Mouse (Mus musculus) spleen, adult 2 months (tissue): ENCODE measurements at regions not wholly inside any gene's neighbourhood (a gene's known extent, or its start where the extent isn't known, plus 50 kb on each side); places are given as distances from the start of the nearest gene placed in this dataset.

ENCODE experiments used
- DNase-seq, 2 experiments: peaks; one replicate each; pipeline versions ENCODE4 v3.0.0 to v3.0.0-alpha.2; 2012 to 2021; ENCODE audit warnings: low spot score in 2 of 2, low read depth in 1 of 2
- H3K27ac ChIP-seq: fragments of 200-500 bp; 2 replicates; pipeline ENCODE4 v1.5.1; 2012; ENCODE audit warnings: low read length, inconsistent platforms; ENCODE audit not compliant: insufficient read depth
- H3K27me3 ChIP-seq: fragments of 200-500 bp; 2 replicates; pipeline ENCODE4 v1.6.1; 2012; ENCODE audit warnings: mild to moderate bottlenecking, moderate library complexity, low read length, inconsistent platforms; ENCODE audit not compliant: control insufficient read depth, insufficient read depth
- H3K36me3 ChIP-seq: fragments of 200-500 bp; 2 replicates; pipeline ENCODE4 v1.6.1; 2012; ENCODE audit warnings: mild to moderate bottlenecking, low read length, inconsistent platforms; ENCODE audit not compliant: control insufficient read depth, insufficient read depth
- H3K4me1 ChIP-seq: fragments of 200-500 bp; 2 replicates; pipeline ENCODE4 v1.6.1; 2011; ENCODE audit warnings: inconsistent platforms; ENCODE audit not compliant: control insufficient read depth, insufficient read depth, insufficient read length
- H3K4me3 ChIP-seq: fragments of 200-500 bp; 2 replicates; pipeline ENCODE4 v1.5.1; 2011; ENCODE audit warnings: mild to moderate bottlenecking, inconsistent platforms; ENCODE audit not compliant: insufficient read depth, insufficient read length; ENCODE audit errors: extremely low read depth
- CTCF ChIP-seq: fragments of 200-500 bp; IDR thresholded peaks from 2 replicates; pipeline ENCODE4 v1.5.1; 2011; ENCODE audit warnings: mild to moderate bottlenecking, inconsistent platforms; ENCODE audit not compliant: insufficient read depth, insufficient read length, insufficient replicate concordance; ENCODE audit errors: extremely low read depth
- POLR2A ChIP-seq: fragments of 200-500 bp; IDR thresholded peaks from 2 replicates; pipeline ENCODE4 v1.6.1; 2011; ENCODE audit warnings: low read depth, low read length, inconsistent platforms
- WGBS: fragments of 180-500 bp; shearing (Covaris S2); methylation state at CpG from one replicate; pipeline ENCODE4 v1.1.7; 2018; 5-methylcytosine and 5-hydroxymethylcytosine counted together

- no peak for DNase-seq
- TF ChIP-seq CTCF (no peak), POLR2A (no peak)
- Histone ChIP-seq H3K4me3 (no peak overlapping the region), H3K36me3 (no peaks in the 10 kb centered on the region), H3K4me1 (no peaks in the 10 kb centered on the region), H3K27ac (no peak overlapping the region), H3K27me3 (no peaks in the 10 kb centered on the region)
- WGBS = 85% methylated on average over 5 of the region's 5 CpGs
These were observed 62.4 kb upstream of the Slc25a36 start for GRCm38 (mm10) chr9:97173230-97173951.

GRCm38 (mm10) chr9:97172075-97172474 lies 61.1 kb upstream of the Slc25a36 start:
- TF ChIP-seq CTCF = no peak
- no peaks in the 10 kb centered on the region for H3K36me3 ChIP-seq
- DNase-seq = peak in 1 of 2 experiments; percentile 21
- H3K27me3 ChIP-seq = no peaks in the 10 kb centered on the region
- H3K4me3 ChIP-seq = no peak overlapping the region
- no peaks in the 10 kb centered on the region for H3K4me1 ChIP-seq
- 8% methylated on average over 3 of the region's 3 CpGs for WGBS
- H3K27ac ChIP-seq = no peak overlapping the region

GRCm38 (mm10) chr9:97171484-97171883 lies 60.5 kb upstream of the Slc25a36 start:
- Histone ChIP-seq H3K27me3 (no peaks in the 10 kb centered on the region), H3K4me3 (no peak overlapping the region), H3K27ac (no peak overlapping the region), H3K4me1 (no peaks in the 10 kb centered on the region), H3K36me3 (no peaks in the 10 kb centered on the region)
- TF ChIP-seq POLR2A (no peak), CTCF (no peak)
- no peak for DNase-seq
- 85% methylated on average over 4 of the region's 4 CpGs for WGBS

GRCm38 (mm10) chr9:97170836-97171235 lies 59.9 kb upstream of the Slc25a36 start:
- H3K27ac ChIP-seq = no peak overlapping the region
- 95% methylated on average over 1 of the region's 1 CpGs for WGBS
- TF ChIP-seq POLR2A = no peak
- TF ChIP-seq CTCF = no peak
- H3K36me3 ChIP-seq = no peaks in the 10 kb centered on the region
- no peak overlapping the region for H3K4me3 ChIP-seq
- H3K4me1 ChIP-seq = no peaks in the 10 kb centered on the region
- H3K27me3 ChIP-seq = no peaks in the 10 kb centered on the region
- DNase-seq = no peak

- Histone ChIP-seq H3K27ac (no peak overlapping the region), H3K36me3 (no peaks in the 10 kb centered on the region), H3K4me3 (no peak overlapping the region), H3K4me1 (no peaks in the 10 kb centered on the region), H3K27me3 (no peaks in the 10 kb centered on the region)
- 23% methylated on average over 2 of the region's 2 CpGs for WGBS
- DNase-seq = no peak
- no peak for TF ChIP-seq POLR2A
- TF ChIP-seq CTCF = no peak
These were observed 51.5 kb upstream of the Slc25a36 start for GRCm38 (mm10) chr9:97162465-97162864.
